Mouse (Mus musculus) v-Abl transformed pro-B cells (cell line): ENCODE results near the gene Med15.

Experiments used
- in situ Hi-C, 2 experiments: fragments of 400-800 bp; cut with MboI; formaldehyde crosslinking; loops; one replicate each; pipeline ENCODE4 v1.15.1; 2025; ENCODE audit not compliant: unreplicated experiment in 2 of 2

Med15 gene

GRCm38 (mm10) chr16:17732841-17733340 is at the start of gene Med15:
Gene Med15 (minus strand): TSS chr16:17732891.
- in situ Hi-C loops: loop anchor here in 1 of 2 experiments (10.0 kb wide), 1 partner anchor 178 kb away; no protein-coding TSS in a partner anchor

GRCm38 (mm10) chr16:17779692-17780091 is 47.0 kb upstream of the Med15 start:
- in situ Hi-C loops: no loop called here

GRCm38 (mm10) chr16:17778223-17778622 is 45.5 kb upstream of the Med15 start:
- in situ Hi-C loops: no loop called here

- in situ Hi-C loops: no loop called here
Measured at GRCm38 (mm10) chr16:17776828-17777227, 44.1 kb upstream of the Med15 start.

GRCm38 (mm10) chr16:17771117-17771865 is 38.6 kb upstream of the Med15 start:
- in situ Hi-C loops: loop anchor here (25.0 kb wide), 1 partner anchor 266 kb away; no protein-coding TSS in a partner anchor

GRCm38 (mm10) chr16:17768834-17769233 is 36.1 kb upstream of the Med15 start:
- in situ Hi-C loops: loop anchor here (25.0 kb wide), 1 partner anchor 268 kb away; no protein-coding TSS in a partner anchor

- in situ Hi-C loops: loop anchor here (25.0 kb wide), 1 partner anchor 273 kb away; no protein-coding TSS in a partner anchor
Measured at GRCm38 (mm10) chr16:17764108-17764511, 31.4 kb upstream of the Med15 start.

- in situ Hi-C loops: loop anchor here (25.0 kb wide), 1 partner anchor 276 kb away; no protein-coding TSS in a partner anchor
Measured at GRCm38 (mm10) chr16:17761074-17761473, 28.4 kb upstream of the Med15 start.

GRCm38 (mm10) chr16:17760657-17761056 is 28.0 kb upstream of the Med15 start:
- in situ Hi-C loops: loop anchor here (25.0 kb wide), 1 partner anchor 277 kb away; no protein-coding TSS in a partner anchor

- in situ Hi-C loops: loop anchor here (25.0 kb wide), 1 partner anchor 277 kb away; no protein-coding TSS in a partner anchor
Measured at GRCm38 (mm10) chr16:17759813-17760321, 27.2 kb upstream of the Med15 start.

- in situ Hi-C loops: loop anchor here (25.0 kb wide), 1 partner anchor 278 kb away; no protein-coding TSS in a partner anchor
Measured at GRCm38 (mm10) chr16:17759344-17759773, 26.7 kb upstream of the Med15 start, which contains the start of gene Klhl22. Gene Klhl22 (plus strand): TSS chr16:17759618.

GRCm38 (mm10) chr16:17758902-17759301 is 26.2 kb upstream of the Med15 start:
- in situ Hi-C loops: loop anchor here (25.0 kb wide), 1 partner anchor 278 kb away; no protein-coding TSS in a partner anchor

- in situ Hi-C loops: loop anchor here (25.0 kb wide), 1 partner anchor 280 kb away; no protein-coding TSS in a partner anchor
Measured at GRCm38 (mm10) chr16:17757756-17758155, 25.1 kb upstream of the Med15 start.

- in situ Hi-C loops: loop anchor here (25.0 kb wide), 1 partner anchor 284 kb away; no protein-coding TSS in a partner anchor
Measured at GRCm38 (mm10) chr16:17753686-17754085, 21.0 kb upstream of the Med15 start.

- in situ Hi-C loops: loop anchor here (25.0 kb wide), 1 partner anchor 284 kb away; no protein-coding TSS in a partner anchor
Measured at GRCm38 (mm10) chr16:17753001-17753400, 20.3 kb upstream of the Med15 start.

- in situ Hi-C loops: loop anchor here in 1 of 2 experiments (10.0 kb wide), 1 partner anchor 60 kb away; no protein-coding TSS in a partner anchor
Measured at GRCm38 (mm10) chr16:17745067-17745466, 12.4 kb upstream of the Med15 start.

- in situ Hi-C loops: loop anchor here (5.0 to 10.0 kb wide), 2 partner anchors 60 to 68 kb away; no protein-coding TSS in a partner anchor
Measured at GRCm38 (mm10) chr16:17744536-17744935, 11.8 kb upstream of the Med15 start.

GRCm38 (mm10) chr16:17743279-17743678 is 10.6 kb upstream of the Med15 start:
- in situ Hi-C loops: loop anchor here (5.0 to 10.0 kb wide), 2 partner anchors 62 to 69 kb away; no protein-coding TSS in a partner anchor

- in situ Hi-C loops: loop anchor here (5.0 to 10.0 kb wide), 2 partner anchors 62 to 69 kb away; no protein-coding TSS in a partner anchor
Measured at GRCm38 (mm10) chr16:17742810-17743209, 10.1 kb upstream of the Med15 start.

GRCm38 (mm10) chr16:17740080-17740479 is 7.4 kb upstream of the Med15 start:
- in situ Hi-C loops: loop anchor here (5.0 to 10.0 kb wide), 2 partner anchors 65 to 72 kb away; no protein-coding TSS in a partner anchor
